Mouse (Mus musculus) limb, embryonic 14.5 days (tissue): ENCODE measurements around the gene Agbl2. TPM values are rescaled to one million over a fixed set of nuclear protein-coding genes. Genes with fewer than 3 reads are reported as not detected.

Experiments
- ATAC-seq: fragments of 200-750 bp; cut with Nextera tagmentation; 2 replicates; pipeline ENCODE4 v1.8.0; 2017; ENCODE audit warnings: low read depth, moderate number of reproducible peaks, moderate TSS enrichment; ENCODE audit not compliant: low FRiP score
- DNase-seq: peaks from one replicate; pipeline ENCODE4 v3.0.0-alpha.2; 2015; ENCODE audit warnings: low spot score
- H3K27ac ChIP-seq: fragments of 300-500 bp; sonication (generic); replicated peaks from 2 replicates; pipeline ENCODE4 v1.5.1; 2014; ENCODE audit warnings: low read depth, mild to moderate bottlenecking, low read length, moderate library complexity, mixed read lengths
- H3K27me3 ChIP-seq: fragments of 300-500 bp; sonication (generic); 2 replicates; pipeline ENCODE4 v1.6.1; 2014; ENCODE audit warnings: low read length, mixed read lengths; ENCODE audit not compliant: control insufficient read depth, insufficient read depth
- H3K36me3 ChIP-seq: fragments of 300-500 bp; sonication (generic); 2 replicates; pipeline ENCODE4 v1.6.1; 2014; ENCODE audit warnings: mild to moderate bottlenecking, low read length, moderate library complexity, mixed read lengths; ENCODE audit not compliant: control insufficient read depth, insufficient read depth
- H3K4me1 ChIP-seq: fragments of 300-500 bp; sonication (generic); 2 replicates; pipeline ENCODE4 v1.6.1; 2014; ENCODE audit warnings: antibody characterized with exemption, low read length, mixed read lengths; ENCODE audit not compliant: control insufficient read depth, insufficient read depth
- H3K4me2 ChIP-seq: fragments of 300-500 bp; sonication (generic); replicated peaks from 2 replicates; pipeline ENCODE4 v1.6.1; 2014; ENCODE audit warnings: low read depth, mild to moderate bottlenecking, low read length, moderate library complexity; ENCODE audit not compliant: severe bottlenecking
- H3K4me3 ChIP-seq: fragments of 300-500 bp; sonication (generic); replicated peaks from 2 replicates; pipeline ENCODE4 v1.5.1; 2014; ENCODE audit warnings: low read length
- H3K9ac ChIP-seq: fragments of 300-500 bp; sonication (generic); 2 replicates; pipeline ENCODE4 v1.6.1; 2014; ENCODE audit warnings: mild to moderate bottlenecking, low read depth, low read length, moderate library complexity; ENCODE audit not compliant: severe bottlenecking
- H3K9me3 ChIP-seq: fragments of 300-500 bp; sonication (generic); 2 replicates; pipeline ENCODE4 v1.6.1; 2016; ENCODE audit warnings: low read length; ENCODE audit not compliant: control insufficient read depth
- POLR2A ChIP-seq: fragments of 200-500 bp; IDR thresholded peaks from 2 replicates; pipeline ENCODE4 v1.8.0; 2012; ENCODE audit warnings: inconsistent platforms, mild to moderate bottlenecking, moderate library complexity, borderline replicate concordance; ENCODE audit not compliant: insufficient read depth, insufficient read length; ENCODE audit errors: extremely low read depth
- WGBS: fragments of 180-500 bp; shearing (Covaris S2); extraction: QIAGEN DNeasy Blood & Tissue Kit; methylation state at CpG from one replicate; pipeline ENCODE4 v1.1.7; 2014; 5-methylcytosine and 5-hydroxymethylcytosine counted together
- polyA plus RNA-seq, 2 experiments: library from polyadenylated mRNA; depleted of rRNA in 1 of 2; stranded (reverse) in 1 of 2; unstranded in 1 of 2; fragments of >200 nt; fragmentation: Nextera tagmentation in 1 of 2; extraction: Ambion mirVana in 1 of 2; gene quantifications; 2 replicates each; pipeline versions ENCODE4 v1.2.1 to v1.2.3; 2012 to 2014

Agbl2 gene
- polyA plus RNA-seq, 2 experiments = 1.4 to 2.3 TPM

DNA sequence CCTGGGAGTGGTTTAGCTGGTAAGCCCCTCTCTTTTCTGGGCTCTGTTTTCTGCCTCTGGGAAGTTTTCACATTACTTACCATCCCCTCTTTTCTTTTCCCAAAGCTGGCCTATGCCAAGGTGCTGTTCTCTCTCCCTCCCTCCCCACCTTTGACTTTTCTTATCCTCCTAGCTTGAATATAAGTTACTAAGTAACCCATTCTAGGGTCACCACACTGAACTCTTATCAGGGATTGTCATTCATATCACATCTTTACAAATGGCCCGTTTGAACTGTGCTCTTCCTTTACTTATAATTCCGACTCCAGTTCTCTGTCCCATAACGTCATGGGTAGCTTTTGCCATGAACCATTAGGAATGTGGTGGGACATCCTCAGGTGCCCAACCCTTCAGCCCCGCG, 62.7 kb downstream of the Agbl2 start:
- H3K4me1 ChIP-seq = peaks cover 9% of the 10 kb centered on the region
- ATAC-seq (no peak), DNase-seq (no peak)
- no peaks in the 10 kb centered on the region for H3K27me3 ChIP-seq
- H3K36me3 ChIP-seq = peaks cover 2% of the 10 kb centered on the region; the same call in 1 of the 2 replicates
- no peak overlapping the region for H3K4me3 ChIP-seq
- no peak overlapping the region for H3K27ac ChIP-seq
- H3K4me2 ChIP-seq = no peak overlapping the region
- no peak for TF ChIP-seq POLR2A
- H3K9ac ChIP-seq = no peak overlapping the region
- no peaks in the 10 kb centered on the region for H3K9me3 ChIP-seq
- 84% methylated on average over 5 of the region's 5 CpGs for WGBS

GRCm38 (mm10) chr2:90846171-90846570, 63.6 kb downstream of the Agbl2 start:
- H3K9ac ChIP-seq = peak overlapping the region; percentile 86; the same call in 1 of the 2 replicates
- 56% methylated on average over 6 of the region's 6 CpGs for WGBS
- DNase-seq = no peak
- H3K4me2 ChIP-seq = peak overlapping the region; percentile 53
- H3K36me3 ChIP-seq = peaks cover 12% of the 10 kb centered on the region
- peak overlapping the region; percentile 94 for H3K4me3 ChIP-seq
- no peak for TF ChIP-seq POLR2A
- H3K9me3 ChIP-seq = no peaks in the 10 kb centered on the region
- ATAC-seq = no peak
- H3K27me3 ChIP-seq = no peaks in the 10 kb centered on the region
- H3K27ac ChIP-seq = no peak overlapping the region
- H3K4me1 ChIP-seq = peaks cover 9% of the 10 kb centered on the region

- WGBS = 2% methylated on average over 8 of the region's 8 CpGs
Observed at GRCm38 (mm10) chr2:90846597-90846954, 64.0 kb downstream of the Agbl2 start.

DNA sequence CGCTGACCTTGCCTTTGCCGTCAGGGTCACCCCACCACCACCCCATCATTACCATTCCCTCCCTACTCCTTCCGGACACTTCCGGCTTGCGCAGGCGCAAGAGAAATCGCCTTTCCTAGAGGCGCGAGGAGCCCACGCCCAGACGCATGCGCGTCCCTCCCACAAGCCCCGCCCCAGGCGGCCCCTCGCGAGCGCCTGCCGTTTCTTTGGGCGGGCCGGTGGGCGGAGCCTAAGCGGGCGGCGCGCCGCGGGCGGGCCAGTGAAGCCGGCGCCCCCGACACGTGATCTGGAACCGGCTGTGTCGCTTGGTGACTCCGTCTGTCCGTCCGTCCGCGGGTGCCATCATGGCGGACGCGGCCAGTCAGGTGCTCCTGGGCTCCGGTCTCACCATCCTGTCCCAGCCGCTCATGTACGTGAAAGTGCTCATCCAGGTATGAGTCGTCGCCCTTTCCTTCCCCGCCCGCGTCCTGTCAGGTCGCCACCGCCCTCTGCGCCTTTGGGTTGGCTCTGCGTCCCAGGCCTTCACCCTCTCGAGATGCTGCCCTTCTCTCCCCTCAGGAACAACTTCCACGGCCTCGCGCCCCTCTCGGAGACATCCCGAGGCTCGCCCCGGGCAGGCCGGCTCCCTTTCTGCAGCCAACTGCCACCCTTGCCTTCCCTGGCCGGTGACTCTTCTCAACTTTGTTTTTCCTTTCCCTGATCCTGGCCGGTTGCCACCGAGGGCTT, 64.6 kb downstream of the Agbl2 start, which contains the start of gene Mtch2:
TSS of gene Mtch2 (plus strand) at position 201 of the 726 bp plus-strand sequence.
- DNase-seq = peak; percentile 94
- under 1% methylated on average over 50 of the region's 67 CpGs for WGBS

More at GRCm38 (mm10) chr2:90846597-90846954, 64.0 kb downstream of the Agbl2 start:
- DNase-seq (no peak), ATAC-seq (peak; percentile 53)
- Histone ChIP-seq H3K4me3 (peak overlapping the region; percentile 94), H3K36me3 (peaks cover 16% of the 10 kb centered on the region), H3K27me3 (no peaks in the 10 kb centered on the region), H3K9ac (peak overlapping the region; percentile 86), H3K27ac (peak overlapping the region; percentile 15), H3K9me3 (no peaks in the 10 kb centered on the region), H3K4me2 (peak overlapping the region; percentile 53), H3K4me1 (peaks cover 9% of the 10 kb centered on the region)
- no peak for TF ChIP-seq POLR2A

DNA sequence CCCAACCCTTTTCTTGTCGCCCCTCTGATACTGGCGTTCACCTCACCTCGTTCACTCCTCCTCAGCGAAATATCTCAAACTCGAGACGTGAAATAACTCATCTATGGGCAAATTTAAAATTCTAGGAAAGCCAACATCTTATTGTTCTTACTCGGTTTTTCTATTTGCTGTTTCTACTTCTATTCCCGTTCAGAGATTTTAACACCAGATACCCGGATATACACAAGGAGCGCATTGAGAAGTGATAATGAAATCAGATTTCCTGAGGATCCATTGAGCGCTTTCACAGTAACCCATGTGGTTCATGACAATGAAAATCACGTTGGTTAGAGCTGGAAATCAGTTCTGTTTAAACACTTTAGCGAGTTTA, 65.1 kb downstream of the Agbl2 start:
- Histone ChIP-seq H3K4me2 (peak overlapping the region; percentile 53), H3K27me3 (no peaks in the 10 kb centered on the region), H3K36me3 (peaks cover 27% of the 10 kb centered on the region), H3K9ac (peak overlapping the region; percentile 86), H3K27ac (peak overlapping the region; percentile 71), H3K9me3 (no peaks in the 10 kb centered on the region), H3K4me3 (peak overlapping the region; percentile 94), H3K4me1 (peaks cover 9% of the 10 kb centered on the region)
- TF ChIP-seq POLR2A = no peak
- under 1% methylated on average over 13 of the region's 13 CpGs for WGBS
- DNase-seq (no peak), ATAC-seq (no peak)

More for the DNA sequence above, 64.6 kb downstream of the Agbl2 start, which contains the start of gene Mtch2:
- Histone ChIP-seq H3K36me3 (peaks cover 21% of the 10 kb centered on the region), H3K27ac (peak within 1 kb of the TSS; percentile 71), H3K4me3 (peak within 1 kb of the TSS; percentile 94), H3K4me1 (peaks cover 9% of the 10 kb centered on the region), H3K4me2 (peak within 1 kb of the TSS; percentile 53), H3K27me3 (no peaks in the 10 kb centered on the region), H3K9ac (peak within 1 kb of the TSS; percentile 86), H3K9me3 (no peaks in the 10 kb centered on the region)
- TF ChIP-seq POLR2A = peak; percentile 91; the same call in 1 of the 2 replicates
- peak; percentile 96 for ATAC-seq
